Mouse (Mus musculus) urinary bladder, postnatal 25 days (tissue): ENCODE data around the gene Prune2.
A peak's percentile ranks its signal among the peaks of the same experiment; 100 is the strongest.

Source experiments
- DNase-seq: peaks from one replicate; pipeline ENCODE4 v3.0.0; 2022; ENCODE audit warnings: low spot score

The Prune2 gene

DNA sequence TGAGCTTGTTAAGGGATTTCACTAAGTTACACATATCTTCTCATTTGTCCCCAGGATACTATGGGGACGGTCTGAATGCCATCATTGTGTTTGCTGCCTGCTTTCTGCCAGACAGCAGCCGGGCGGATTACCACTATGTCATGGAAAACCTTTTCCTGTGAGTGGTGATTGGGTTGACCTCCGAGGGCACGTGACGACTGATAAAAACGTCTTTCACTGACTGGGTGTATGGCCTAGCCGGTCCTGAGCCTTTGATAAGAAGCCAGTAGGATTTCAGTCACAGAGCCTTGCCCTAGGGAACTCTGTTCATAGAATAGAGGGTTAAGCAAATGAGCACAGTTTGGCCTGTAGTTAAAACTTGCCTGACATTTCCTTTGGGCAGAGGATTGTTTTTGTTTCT lies 243.1 kb downstream of the Prune2 start:
- no peak for DNase-seq

- no peak for DNase-seq
These were observed 251.2 kb downstream of the Prune2 start for GRCm38 (mm10) chr19:17207141-17207540.

DNA sequence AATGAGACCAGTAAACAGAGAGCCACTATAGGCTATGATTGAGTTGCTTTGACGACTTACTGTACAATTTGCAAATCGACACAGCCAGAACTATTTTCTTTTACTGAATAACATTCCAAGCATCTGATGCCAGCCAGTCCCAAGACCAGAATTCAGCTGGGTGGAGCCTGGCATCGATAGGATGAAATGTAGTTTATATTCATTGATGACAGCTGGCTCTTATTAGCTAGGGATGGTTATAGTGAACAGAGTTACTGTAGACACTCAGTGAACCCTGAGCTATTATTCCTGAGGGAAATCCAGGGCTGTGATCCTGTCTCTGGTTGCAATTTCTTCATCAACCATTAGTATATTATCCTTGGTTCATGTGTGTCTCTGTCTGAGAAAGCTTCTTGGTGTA lies 254.6 kb downstream of the Prune2 start:
- no peak for DNase-seq

DNA sequence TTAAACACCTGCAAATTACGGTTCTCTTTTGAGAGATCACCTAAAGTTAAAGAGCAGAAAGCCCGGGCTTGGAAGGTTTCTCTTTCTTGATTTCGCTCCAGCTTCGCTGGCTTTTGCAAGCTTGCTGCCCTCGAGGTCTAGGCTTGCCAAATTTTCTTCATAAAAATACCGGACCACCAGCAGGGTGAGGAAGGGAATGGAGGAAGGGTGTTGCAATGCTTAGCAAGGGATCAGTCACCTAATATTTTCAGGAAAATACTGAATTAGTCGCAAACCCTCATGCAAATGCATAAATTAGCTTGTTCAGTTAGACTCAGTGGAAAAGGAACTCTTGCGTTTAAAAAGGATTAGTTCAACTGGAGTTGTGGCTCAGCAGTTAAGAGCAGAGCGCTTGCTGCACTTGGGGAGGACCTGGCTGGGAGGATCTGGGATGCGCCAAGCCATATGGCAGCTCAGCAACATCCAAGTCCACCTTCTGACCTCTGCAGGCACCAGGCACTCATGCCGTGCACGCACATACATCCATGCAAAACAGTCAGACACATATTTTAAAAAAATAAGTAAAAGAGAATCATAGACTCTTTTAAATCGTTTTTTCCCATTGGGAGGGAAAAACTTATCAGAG lies 259.1 kb downstream of the Prune2 start:
- no peak for DNase-seq

DNA sequence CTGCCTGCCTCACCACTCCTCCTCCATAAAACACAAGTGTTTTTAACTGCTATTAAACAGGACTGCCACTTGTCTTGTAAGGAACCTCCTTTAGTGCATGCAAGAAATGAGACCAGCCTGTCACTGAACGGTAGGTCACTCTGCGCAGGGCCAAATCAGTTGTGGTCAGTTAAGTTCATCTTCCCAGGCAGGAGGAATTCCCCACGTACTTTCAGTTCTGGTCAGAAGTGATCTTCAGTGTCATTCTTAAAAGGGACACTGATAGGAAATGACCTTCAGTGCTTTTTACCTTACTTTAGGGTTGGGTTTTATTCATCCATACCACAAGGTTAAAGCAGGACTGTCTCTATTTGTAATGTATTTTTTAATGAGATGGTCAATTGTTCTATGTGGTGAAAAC lies 262.3 kb downstream of the Prune2 start:
- DNase-seq, result no peak

- DNase-seq, result no peak
These were observed 267.9 kb downstream of the Prune2 start for GRCm38 (mm10) chr19:17223801-17224200.

GRCm38 (mm10) chr19:17225570-17226083 lies 269.7 kb downstream of the Prune2 start:
- DNase-seq, result no peak

GRCm38 (mm10) chr19:17226096-17226495 lies 270.2 kb downstream of the Prune2 start:
- no peak for DNase-seq

GRCm38 (mm10) chr19:17230013-17230412 lies 274.1 kb downstream of the Prune2 start:
- no peak for DNase-seq

DNA sequence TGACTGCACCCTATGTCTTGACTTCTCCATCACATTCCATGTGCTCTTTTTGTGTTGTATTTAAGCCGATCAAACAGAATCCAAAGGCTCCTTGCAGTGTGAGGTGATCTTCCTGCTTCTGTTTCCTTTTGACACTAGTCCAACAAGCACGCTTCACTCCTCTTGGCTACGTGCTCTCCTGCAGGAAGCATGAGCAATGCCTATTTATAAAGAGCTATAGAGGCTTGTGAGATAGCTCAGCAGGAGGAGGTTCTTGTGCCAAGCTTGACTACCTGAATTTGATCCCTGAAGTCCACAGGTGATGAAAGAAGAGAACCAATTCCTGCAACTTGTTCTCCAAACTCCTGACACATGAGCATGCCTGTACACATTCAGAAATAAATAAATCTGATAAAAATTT lies 282.6 kb downstream of the Prune2 start:
- DNase-seq, result no peak

- DNase-seq, result no peak
These were observed 284.5 kb downstream of the Prune2 start for GRCm38 (mm10) chr19:17240170-17241077.

GRCm38 (mm10) chr19:17241206-17241605 lies 285.3 kb downstream of the Prune2 start:
- DNase-seq, result no peak

- no peak for DNase-seq
These were observed 287.0 kb downstream of the Prune2 start for GRCm38 (mm10) chr19:17242962-17243361.

GRCm38 (mm10) chr19:17244544-17244943 lies 288.6 kb downstream of the Prune2 start:
- DNase-seq, result no peak

DNA sequence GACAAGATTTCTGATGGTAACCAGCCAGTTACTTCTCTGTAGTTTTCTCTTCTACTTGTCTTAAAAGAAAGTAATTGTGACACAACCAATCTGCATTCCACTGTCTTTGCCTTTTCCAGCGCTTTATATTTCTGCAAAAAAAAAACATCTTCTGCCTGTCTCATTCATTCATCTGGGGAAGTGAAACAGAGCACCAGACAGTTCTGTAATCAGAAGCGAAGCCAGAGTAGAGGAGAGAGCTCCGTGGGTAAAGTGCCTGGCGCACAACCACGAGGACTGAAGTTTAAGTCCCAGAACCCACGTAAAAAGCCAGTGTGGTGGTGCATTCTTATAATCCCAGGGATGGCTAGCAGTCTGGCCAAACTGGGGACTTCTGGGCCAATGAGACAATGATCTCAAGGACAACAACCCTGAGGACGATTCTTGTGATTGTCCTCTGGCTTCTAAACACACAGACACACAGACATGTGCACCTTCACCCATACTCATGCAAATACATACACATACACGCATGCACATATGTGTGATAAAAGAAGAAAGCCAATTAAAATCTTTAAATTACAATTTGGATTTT lies 291.5 kb downstream of the Prune2 start:
- DNase-seq, result no peak

DNA sequence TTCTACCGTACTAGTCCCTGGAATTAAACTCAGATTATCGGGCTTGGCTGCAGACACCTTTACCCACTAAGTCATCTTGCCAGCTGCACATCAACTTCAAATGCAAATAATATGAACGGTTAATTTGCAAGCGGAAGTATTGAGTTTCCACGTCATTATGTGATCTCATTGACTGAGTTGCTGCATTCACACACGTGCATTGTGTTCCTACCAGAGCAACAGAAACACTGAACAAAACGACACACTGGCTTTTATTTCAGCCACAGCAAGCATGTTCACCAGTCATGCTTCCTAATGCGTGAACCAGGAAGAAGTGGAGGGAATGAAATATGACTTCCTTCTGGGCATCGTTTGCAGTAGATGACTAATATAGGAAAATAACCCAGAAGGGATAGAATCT lies 293.8 kb downstream of the Prune2 start:
- no peak for DNase-seq

- DNase-seq, result no peak
These were observed 294.9 kb downstream of the Prune2 start for GRCm38 (mm10) chr19:17250801-17251200.

- DNase-seq, result no peak
These were observed 295.5 kb downstream of the Prune2 start for GRCm38 (mm10) chr19:17251453-17251852.

- DNase-seq, result no peak
These were observed 296.9 kb downstream of the Prune2 start for GRCm38 (mm10) chr19:17252845-17253244.

GRCm38 (mm10) chr19:17255511-17255910 lies 299.6 kb downstream of the Prune2 start:
- no peak for DNase-seq

- DNase-seq, result no peak
These were observed 300.5 kb downstream of the Prune2 start for GRCm38 (mm10) chr19:17256388-17256787.

GRCm38 (mm10) chr19:17256867-17257266 lies 300.9 kb downstream of the Prune2 start:
- peak; percentile 23 for DNase-seq

DNA sequence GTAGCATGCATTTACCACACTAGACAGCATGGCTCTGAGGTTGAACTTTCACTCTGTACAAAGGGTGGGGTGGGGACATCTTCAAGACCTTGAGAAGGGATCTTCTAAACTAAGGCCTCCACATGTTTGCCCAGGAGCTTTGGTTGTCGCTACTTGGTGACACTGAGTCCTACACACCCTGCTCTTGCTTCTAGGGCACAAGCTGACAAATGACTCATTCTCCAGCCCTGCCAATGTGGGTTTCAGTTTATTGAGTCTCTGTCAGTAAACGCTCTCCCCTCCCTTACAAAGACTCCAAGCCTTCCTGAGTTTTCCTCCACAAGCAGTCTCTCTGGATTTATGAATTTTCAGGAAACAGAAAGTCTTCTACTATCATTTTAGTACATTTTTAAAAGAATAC lies 307.3 kb downstream of the Prune2 start:
- DNase-seq, result no peak
